Mouse (Mus musculus) brain, embryonic 14.5 days (tissue): ENCODE measurements at regions not wholly inside any gene's neighbourhood (a gene's known extent, or its start where the extent isn't known, plus 50 kb on each side); places are given as distances from the start of the nearest gene placed in this dataset.

ENCODE experiments used
- CTCF ChIP-seq: fragments of 200-500 bp; IDR thresholded peaks from 2 replicates; pipeline ENCODE4 v1.5.1; 2012; ENCODE audit warnings: inconsistent platforms, mild to moderate bottlenecking, moderate library complexity, borderline replicate concordance; ENCODE audit not compliant: insufficient read depth, insufficient read length; ENCODE audit errors: extremely low read depth
- POLR2A ChIP-seq: fragments of 200-500 bp; IDR thresholded peaks from 2 replicates; pipeline ENCODE4 v1.6.1; 2012; ENCODE audit warnings: mild to moderate bottlenecking, inconsistent platforms, borderline replicate concordance; ENCODE audit not compliant: poor library complexity, insufficient read depth, insufficient read length, severe bottlenecking; ENCODE audit errors: extremely low read depth

DNA sequence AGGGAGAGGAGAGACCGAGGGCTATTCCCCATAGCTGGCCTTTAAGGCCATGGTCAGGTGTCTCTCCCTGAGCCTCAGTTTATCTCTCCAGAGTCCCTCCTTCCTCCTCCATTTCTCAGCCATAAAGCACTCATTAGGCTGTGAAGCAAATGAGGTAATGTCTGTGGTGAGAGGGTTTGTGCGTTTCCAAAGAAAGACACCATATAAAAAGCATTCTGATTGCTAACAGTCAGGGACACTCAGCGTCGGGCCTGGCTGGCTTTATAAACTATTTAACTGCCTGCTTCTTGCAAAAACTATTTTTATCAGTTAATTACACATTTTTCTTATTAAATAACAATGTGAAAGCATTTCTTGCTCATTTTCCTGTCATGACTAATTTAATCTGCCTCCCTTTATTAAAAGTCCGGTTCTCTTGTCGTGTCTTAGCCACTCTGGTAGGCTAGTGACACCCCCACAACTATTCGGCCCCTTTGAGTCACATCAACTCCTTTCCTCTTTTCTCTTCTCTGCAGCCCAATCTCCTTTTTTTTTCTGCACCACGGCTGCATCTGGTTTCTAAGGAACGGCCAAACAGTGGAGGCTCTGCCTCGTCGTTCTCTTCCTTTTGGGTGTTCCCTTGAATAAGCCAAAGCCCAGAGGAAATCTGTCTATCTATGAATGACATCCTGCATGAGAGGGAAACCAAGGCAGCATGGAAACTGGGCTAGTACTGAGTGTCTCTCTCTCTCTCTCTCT lies 114.6 kb upstream of the Lmo4 start:
- TF ChIP-seq CTCF (no peak), POLR2A (no peak)
